In genomic region chr11:34424546-34424945, GRCm38 (mm10) we compare ENCODE assay signal across 16 mouse cellular contexts.
"Had no signal": no experiment of that assay in that cellular context is flagged by ENCODE, and none has a peak within 500 bp of the region (broad histone marks: within the 10 kb centered on the region; RNA-seq: fewer than 3 reads in every experiment).

No protein-coding gene starts in this region.

- H3K9me3 ChIP-seq: intestine, embryonic 15.5 days; liver, embryonic 13.5 days; midbrain, embryonic 12.5 days; midbrain, embryonic 15.5 days; neural tube, embryonic 12.5 days; neural tube, embryonic 15.5 days had no signal

- H3K4me1 ChIP-seq: intestine, embryonic 15.5 days; liver, embryonic 13.5 days; midbrain, embryonic 12.5 days; midbrain, embryonic 15.5 days; neural tube, embryonic 12.5 days; neural tube, embryonic 15.5 days had no signal

- H3K36me3 ChIP-seq: intestine, embryonic 15.5 days; liver, embryonic 13.5 days; midbrain, embryonic 12.5 days; midbrain, embryonic 15.5 days; neural tube, embryonic 12.5 days; neural tube, embryonic 15.5 days had no signal

- H3K4me2 ChIP-seq: intestine, embryonic 15.5 days; liver, embryonic 13.5 days; lung, embryonic 14.5 days; midbrain, embryonic 12.5 days; midbrain, embryonic 15.5 days; neural tube, embryonic 12.5 days; neural tube, embryonic 15.5 days had no signal

- H3K27ac ChIP-seq: intestine, embryonic 15.5 days; kidney, postnatal 0 days; liver, embryonic 13.5 days; macrophage; midbrain, embryonic 12.5 days; midbrain, embryonic 15.5 days; neural tube, embryonic 12.5 days; neural tube, embryonic 15.5 days; stomach, postnatal 0 days had no signal

- DNase-seq: liver, embryonic 13.5 days; lung, embryonic 14.5 days; right cerebral cortex, adult 18-20 months; right cerebral cortex, postnatal 14 days; right cerebral cortex, postnatal 4 days; thymus, adult 2 months; thymus, postnatal 14 days had no signal

- ATAC-seq: intestine, embryonic 15.5 days; lung, postnatal 0 days; midbrain, embryonic 15.5 days had no signal

- H3K27me3 ChIP-seq: intestine, embryonic 15.5 days; liver, embryonic 13.5 days; midbrain, embryonic 12.5 days; midbrain, embryonic 15.5 days; neural tube, embryonic 12.5 days had no signal

- H3K9ac ChIP-seq: intestine, embryonic 15.5 days; liver, embryonic 13.5 days; lung, embryonic 14.5 days; midbrain, embryonic 12.5 days; midbrain, embryonic 15.5 days; neural tube, embryonic 12.5 days; neural tube, embryonic 15.5 days had no signal

- H3K4me3 ChIP-seq: intestine, embryonic 15.5 days; liver, embryonic 13.5 days; midbrain, embryonic 12.5 days; midbrain, embryonic 15.5 days; neural tube, embryonic 12.5 days; neural tube, embryonic 15.5 days had no signal
